Mouse (Mus musculus): ENCODE results near the gene Vps8.
"Not testable (repeated sequence)": the region's sequence is repeated elsewhere in the genome, so short reads cannot be mapped to it uniquely, and the experiment has no call there.

The Vps8 gene

DNA sequence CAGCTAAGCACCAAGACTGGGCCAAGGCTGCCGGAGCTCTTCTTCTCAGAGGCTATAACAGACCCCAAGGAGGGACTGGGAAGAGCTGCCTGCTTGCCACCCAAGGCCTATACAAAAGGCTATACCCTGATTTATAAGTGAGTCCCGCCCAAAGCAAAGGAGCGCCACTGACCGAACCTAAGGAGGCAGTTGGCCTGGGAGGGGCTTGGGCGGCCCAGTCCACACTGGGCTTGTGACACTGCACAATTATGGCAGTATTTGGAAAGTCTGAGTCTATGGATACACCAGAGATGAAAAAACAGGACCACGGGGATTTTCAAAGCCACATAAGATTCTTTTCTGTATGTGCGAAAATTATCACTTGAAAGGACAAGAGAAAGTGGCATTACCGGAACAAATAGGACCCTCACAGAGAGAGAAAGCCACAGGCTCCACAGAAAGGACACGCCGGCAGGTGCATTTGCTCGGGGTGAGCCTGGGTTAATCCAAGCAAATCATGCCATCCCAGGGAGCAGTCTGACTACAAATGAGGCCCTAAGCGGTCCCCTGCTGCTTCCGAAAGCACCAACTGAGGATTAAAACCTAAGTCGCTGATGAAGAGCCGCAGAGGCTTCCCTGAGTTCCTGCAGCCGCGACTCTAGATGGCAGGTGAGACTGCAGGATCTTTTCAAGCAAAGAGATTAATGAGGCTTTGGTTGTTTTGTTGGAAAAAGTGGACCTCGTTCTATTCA is 241.9 kb downstream of the Vps8 start:
- DNase-seq (ENCODE audit: low read depth) = no peak

- DNase-seq (ENCODE audit: low read depth) = no peak
Measured at GRCm38 (mm10) chr16:21665423-21665986, 242.6 kb downstream of the Vps8 start.

- DNase-seq (ENCODE audit: low read depth) = no peak
Measured at GRCm38 (mm10) chr16:21671878-21672277, 249.0 kb downstream of the Vps8 start.

- not testable (repeated sequence) for DNase-seq (ENCODE audit: low read depth)
Measured at GRCm38 (mm10) chr16:21673046-21673445, 250.1 kb downstream of the Vps8 start.

- DNase-seq (ENCODE audit: low read depth) = not testable (repeated sequence)
Measured at GRCm38 (mm10) chr16:21673651-21674050, 250.7 kb downstream of the Vps8 start.

- DNase-seq (ENCODE audit: low read depth) = no peak
Measured at GRCm38 (mm10) chr16:21676791-21677190, 253.9 kb downstream of the Vps8 start.

DNA sequence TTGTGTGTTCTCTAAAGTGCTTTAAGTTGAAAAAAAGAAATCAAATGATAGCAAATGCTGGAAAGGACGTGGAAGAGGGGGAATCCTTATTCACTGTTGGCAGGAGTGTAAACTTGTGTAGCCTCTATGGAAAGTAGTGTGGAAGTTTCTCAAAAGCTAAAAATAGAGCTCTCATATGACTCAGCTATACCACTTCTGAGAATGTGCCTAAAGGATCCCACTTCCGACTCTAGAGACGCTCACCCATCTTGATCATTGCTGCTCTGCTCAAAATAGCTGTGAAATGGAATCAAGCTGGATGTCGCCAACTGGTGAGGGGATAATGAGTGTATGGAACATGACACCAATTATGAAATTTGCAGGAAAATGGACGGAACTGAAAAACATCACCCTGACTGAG is 264.5 kb downstream of the Vps8 start:
- no peak for DNase-seq (ENCODE audit: low read depth)

DNA sequence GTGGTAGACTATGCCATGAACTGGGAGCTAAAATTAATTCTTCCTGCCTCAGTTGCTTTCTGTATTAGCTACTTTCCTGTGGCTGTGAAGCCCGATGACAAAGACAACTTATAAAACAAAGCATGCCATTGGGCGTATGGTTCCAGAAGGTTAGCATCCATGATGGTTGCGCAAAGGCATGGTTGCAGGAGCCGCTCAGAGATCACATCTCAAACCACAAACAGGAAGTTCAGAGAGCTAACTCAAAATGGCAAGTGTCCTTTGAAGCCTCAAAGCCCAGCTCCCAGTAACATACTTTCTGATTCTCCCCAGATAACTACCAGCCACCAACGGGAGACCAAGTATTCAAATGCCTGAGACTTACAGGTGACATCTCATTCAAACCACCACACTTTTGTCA is 266.2 kb downstream of the Vps8 start:
- DNase-seq (ENCODE audit: low read depth) = peak; percentile 72

DNA sequence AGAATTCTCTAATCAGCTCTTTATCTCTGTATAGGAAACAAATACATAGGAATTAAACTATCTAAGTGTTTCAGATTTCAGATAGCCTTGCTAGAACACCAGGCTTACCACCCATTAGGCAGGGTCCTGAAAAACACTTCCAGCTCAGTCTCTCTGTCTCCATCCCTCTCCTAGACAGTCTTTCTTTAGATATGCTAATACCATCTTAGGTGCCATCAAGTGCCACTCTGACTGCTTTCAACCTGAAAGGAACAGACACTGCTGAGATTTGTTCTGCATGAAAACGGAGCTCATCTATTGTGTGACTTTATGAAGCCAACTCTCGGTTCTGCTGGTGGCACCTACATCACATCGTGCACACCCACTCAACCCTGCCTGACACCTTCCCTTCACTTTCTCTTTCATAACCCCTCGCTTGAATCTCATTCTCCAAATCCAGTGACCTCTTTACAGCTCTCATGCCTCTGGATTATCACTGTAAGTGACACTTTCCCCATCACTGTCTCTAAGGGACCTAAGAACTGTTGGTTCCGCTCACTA is 267.4 kb downstream of the Vps8 start:
- DNase-seq (ENCODE audit: low read depth) = peak; percentile 33

DNA sequence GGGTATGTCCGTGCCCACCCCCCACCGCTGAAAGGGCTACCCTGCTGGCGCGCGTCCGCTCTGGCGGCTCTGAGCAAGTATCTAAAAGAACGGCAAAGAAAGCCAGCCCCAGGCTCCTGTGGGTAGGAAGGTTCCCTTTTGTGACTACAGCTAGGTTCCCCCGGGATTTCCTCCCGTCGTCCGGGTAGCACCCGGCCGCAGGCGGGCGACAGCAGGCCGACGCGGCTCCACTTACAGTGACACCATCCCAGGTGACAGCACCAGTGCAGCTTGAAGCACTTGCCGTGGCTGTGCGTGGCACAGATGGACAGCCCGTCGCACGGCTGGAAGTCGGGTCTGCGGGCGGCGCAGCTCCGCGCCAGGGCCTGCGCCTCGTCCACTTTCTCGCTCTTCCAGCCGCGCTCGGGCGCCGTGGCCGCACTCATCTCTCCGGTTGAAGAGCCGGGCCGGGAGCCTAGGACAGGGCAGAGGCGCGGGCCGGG is 271.1 kb downstream of the Vps8 start:
- DNase-seq (ENCODE audit: low read depth) = peak; percentile 65

All from naive thymus-derived CD4-positive, alpha-beta T cell, adult 2 months (primary cell).